Mouse (Mus musculus) cerebellum, postnatal 10 days (tissue): Measurements from ENCODE around the gene Zdhhc1.
A peak's percentile ranks its signal among the peaks of the same experiment; 100 is the strongest.

Experiments
- DNase-seq, 2 experiments: peaks; one replicate each; pipeline ENCODE4 v3.0.0; 2021; ENCODE audit warnings: mixed read lengths in 2 of 2

Gene Zdhhc1

DNA sequence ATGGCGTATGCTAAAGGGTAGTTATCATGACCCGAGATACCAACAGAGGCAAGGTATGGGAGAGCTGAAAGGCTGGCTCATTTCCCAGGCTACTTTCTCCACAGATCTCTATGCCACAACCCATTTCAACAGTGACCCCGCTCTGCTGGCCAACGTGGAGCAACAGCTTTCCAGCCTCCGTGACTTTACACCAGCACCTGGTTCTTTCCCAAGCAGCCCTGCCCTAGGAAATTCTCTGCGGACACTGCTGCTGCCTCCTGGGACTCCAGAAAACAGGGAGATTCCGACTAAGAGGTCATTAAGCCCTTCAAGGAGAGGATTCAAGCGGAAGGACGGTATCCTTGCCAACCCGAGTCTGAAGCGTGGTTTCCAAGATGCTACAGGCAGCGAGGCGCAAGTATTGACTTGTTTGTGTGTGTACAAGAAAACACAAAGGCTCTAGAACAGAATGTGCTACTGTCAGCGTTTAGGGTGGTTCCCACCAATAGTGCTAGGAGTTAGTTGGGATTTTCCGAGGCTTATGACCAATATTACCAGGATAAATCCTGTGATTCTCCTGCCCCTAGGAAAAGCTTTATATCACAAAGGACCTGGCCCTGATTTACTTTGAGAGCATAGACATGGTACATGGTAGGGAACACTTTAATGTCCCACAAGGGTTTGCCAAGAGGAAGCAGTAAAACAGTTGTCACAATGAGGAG is 44.6 kb downstream of the Zdhhc1 start:
- peak; percentile 30 for DNase-seq

- no peak for DNase-seq
These were observed 45.7 kb downstream of the Zdhhc1 start for GRCm38 (mm10) chr8:105450977-105451376.

GRCm38 (mm10) chr8:105448596-105448995 is 48.1 kb downstream of the Zdhhc1 start:
- DNase-seq, result no peak

DNA sequence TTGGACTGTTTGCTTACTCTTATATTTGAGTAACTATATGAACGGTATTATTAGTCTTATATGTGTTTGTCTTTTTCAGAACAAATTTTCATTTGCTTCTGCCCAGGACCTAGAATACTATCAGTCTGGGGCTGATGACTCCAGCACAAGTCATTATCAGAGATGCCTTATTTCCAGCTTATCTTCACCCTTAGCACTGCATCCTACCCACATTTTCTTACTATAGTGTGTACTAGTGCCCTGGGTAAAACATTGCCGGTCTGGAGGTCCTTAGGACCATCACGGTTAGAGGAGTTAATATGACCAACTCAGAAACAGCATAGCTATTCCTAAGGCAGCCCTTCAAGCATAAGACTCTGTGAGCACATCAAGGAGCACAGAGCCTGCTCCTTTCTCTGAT is 48.5 kb downstream of the Zdhhc1 start:
- no peak for DNase-seq

DNA sequence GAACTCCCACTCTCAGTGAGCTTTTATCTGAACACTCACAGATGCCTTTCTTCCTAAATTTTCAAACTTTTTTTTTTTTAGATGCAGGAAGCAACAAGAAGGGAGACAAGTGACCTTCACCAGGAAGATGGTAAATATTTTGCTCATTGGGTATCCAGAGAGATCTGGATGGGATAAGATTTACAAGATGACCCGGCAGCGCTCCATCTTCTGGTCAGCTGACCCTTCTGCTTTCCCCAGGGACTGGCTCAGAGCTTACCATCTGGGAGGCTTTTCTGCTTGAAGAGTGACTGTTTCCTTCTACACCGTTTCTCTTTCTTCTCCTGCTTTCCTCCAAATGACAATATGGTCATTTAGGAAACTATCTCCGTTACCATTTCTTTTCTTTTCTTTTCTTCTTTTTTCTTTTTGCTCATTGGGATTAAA is 50.6 kb downstream of the Zdhhc1 start:
- peak; percentile 84 to 85 for DNase-seq

GRCm38 (mm10) chr8:105445296-105446126 is 51.2 kb downstream of the Zdhhc1 start:
- DNase-seq, result peak; percentile 56 to 63

GRCm38 (mm10) chr8:105442661-105443060 is 54.0 kb downstream of the Zdhhc1 start:
- peak; percentile 44 to 46 for DNase-seq

- DNase-seq, result peak; percentile 84
These were observed 55.3 kb downstream of the Zdhhc1 start for GRCm38 (mm10) chr8:105441433-105441832.

- DNase-seq, result peak; percentile 73 to 81
These were observed 57.8 kb downstream of the Zdhhc1 start for GRCm38 (mm10) chr8:105438865-105439264.

- DNase-seq, result no peak
These were observed 59.5 kb downstream of the Zdhhc1 start for GRCm38 (mm10) chr8:105437078-105437748.

DNA sequence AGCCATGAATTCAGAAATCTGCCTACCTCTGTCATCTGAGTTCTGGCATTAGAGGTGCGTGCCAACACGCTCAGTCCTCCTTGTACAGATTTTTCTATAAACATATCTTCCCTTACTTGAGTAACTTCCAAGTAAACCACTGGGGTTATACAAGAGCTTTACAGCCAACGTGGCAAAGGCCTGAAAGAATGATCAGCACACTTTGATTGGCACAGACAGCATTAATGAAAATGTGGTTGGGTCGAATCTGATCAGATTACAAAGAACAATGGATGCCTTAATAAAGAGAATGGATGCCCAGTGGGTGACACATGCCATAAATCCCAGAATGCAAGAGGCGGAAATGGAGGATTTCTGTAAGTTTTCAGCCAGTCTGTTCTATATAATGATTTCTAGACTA is 60.5 kb downstream of the Zdhhc1 start:
- no peak for DNase-seq

- DNase-seq, result no peak
These were observed 62.6 kb downstream of the Zdhhc1 start for GRCm38 (mm10) chr8:105434136-105434535.

DNA sequence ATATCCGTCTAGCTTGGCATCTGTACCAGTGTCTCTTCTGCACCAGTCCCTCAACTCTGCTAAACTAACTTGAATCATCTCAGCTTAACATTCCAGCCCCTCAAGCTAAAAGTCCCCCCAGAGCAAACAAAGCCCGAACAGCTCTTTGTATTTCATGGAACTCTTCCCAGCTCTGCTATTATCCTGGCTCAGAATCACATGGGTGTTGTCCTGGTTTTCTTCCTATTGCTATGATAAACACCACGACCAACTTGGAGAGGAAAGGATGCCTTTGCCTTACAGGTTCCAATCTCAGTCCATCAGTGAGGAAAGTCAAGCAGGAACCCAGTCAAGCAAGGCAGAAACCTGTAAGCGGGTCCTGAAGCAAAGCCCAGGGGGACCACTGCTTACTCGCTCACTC is 63.2 kb downstream of the Zdhhc1 start:
- DNase-seq, result no peak

DNA sequence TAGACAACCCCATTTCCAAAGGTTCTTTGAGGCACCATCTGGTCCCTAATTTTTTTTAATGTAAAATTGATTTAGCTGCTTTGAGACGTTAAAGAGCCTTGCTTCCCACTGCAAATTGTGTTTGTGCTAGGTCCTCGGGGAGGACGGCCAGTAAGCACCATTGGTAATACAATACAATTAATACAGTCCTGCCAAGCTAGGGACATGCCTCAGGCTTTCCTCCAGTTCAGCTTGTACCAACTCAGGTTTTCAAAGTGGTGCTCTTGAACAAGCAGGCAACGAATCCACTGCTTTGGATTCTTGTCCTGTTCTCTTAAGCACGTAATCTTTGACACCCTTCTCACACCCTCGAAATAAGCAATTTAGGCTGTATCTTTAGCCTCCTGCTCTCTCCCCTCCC is 63.7 kb downstream of the Zdhhc1 start:
- DNase-seq, result no peak

GRCm38 (mm10) chr8:105431743-105432515 is 64.8 kb downstream of the Zdhhc1 start:
- DNase-seq, result no peak

GRCm38 (mm10) chr8:105426878-105427277 is 69.8 kb downstream of the Zdhhc1 start:
- no peak for DNase-seq
